Mouse (Mus musculus) liver, adult 2 months (tissue): ENCODE measurements around the gene Adgrl3.

Experiments
- CTCF ChIP-seq: fragments of 200-500 bp; IDR thresholded peaks from 2 replicates; pipeline ENCODE4 v1.5.1; 2011; ENCODE audit warnings: low read depth, low read length, control low read depth
- POLR2A ChIP-seq: fragments of 200-500 bp; IDR thresholded peaks from 2 replicates; pipeline ENCODE4 v1.6.1; 2011; ENCODE audit warnings: low read length, control low read depth; ENCODE audit not compliant: insufficient read depth; ENCODE audit errors: extremely low read depth

DNA sequence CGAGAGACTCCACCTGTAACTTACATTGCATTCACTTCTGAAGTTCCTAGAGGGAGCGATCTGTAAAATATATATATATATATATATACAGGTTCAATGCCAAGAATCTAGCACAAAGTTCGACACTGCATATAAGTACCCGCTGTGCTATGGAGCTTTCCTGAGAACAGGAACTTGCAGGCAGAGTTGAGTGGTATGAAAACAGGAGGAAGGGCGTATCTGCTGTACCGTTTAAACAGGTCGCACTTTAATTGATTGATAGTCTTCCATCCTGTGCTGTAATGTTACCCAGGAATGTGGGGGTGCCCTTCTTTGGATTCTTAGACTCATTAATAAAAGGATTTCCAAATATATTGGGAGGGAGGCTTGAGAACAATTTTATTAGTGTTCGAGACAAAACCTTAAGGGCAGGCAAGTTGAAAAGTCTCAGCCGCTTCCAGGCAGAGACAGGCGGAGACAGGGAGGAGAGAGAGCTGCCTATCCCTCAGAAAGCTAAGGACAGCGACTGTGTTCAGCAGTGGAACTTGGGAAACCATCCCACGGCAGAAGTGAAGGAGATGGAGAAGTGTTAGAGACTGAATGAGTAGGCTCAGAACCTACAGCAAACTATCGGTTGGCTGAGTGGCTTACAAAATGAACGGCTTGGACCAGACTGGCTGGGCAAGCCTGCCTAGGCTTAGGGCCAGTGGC is 570.2 kb downstream of the Adgrl3 start:
- no peak for TF ChIP-seq CTCF
- TF ChIP-seq POLR2A, result no peak
